Mouse (Mus musculus) MEL (cell line): ENCODE data around the gene Hmces.

ENCODE experiments used
- CHD2 ChIP-seq: IDR thresholded peaks from 2 replicates; pipeline ENCODE4 v1.6.1; 2011; ENCODE audit warnings: low read length, improper control_type of control experiment
- EP300 ChIP-seq, 2 experiments: IDR thresholded peaks; 2 replicates each; pipeline ENCODE4 v1.6.1; 2011; ENCODE audit warnings: improper control_type of control experiment in 2 of 2, low read length in 2 of 2, low read depth in 1 of 2, mild to moderate bottlenecking in 1 of 2
- ETS1 ChIP-seq: IDR thresholded peaks from 2 replicates; pipeline ENCODE4 v1.6.1; 2012; ENCODE audit warnings: low read depth, mild to moderate bottlenecking, inconsistent platforms, low read length, improper control_type of control experiment, moderate library complexity
- MAFK ChIP-seq: IDR thresholded peaks from 2 replicates; pipeline ENCODE4 v1.6.1; 2011; ENCODE audit warnings: low read depth, mild to moderate bottlenecking, low read length, improper control_type of control experiment, borderline replicate concordance
- MEF2A ChIP-seq: IDR thresholded peaks from 2 replicates; pipeline ENCODE4 v1.6.1; 2014; ENCODE audit warnings: low read depth, mild to moderate bottlenecking, inconsistent platforms, low read length, improper control_type of control experiment; ENCODE audit not compliant: poor library complexity, insufficient replicate concordance, severe bottlenecking; ENCODE audit errors: extremely low read depth
- MYC ChIP-seq: IDR thresholded peaks from 2 replicates; pipeline ENCODE4 v1.6.1; 2011; ENCODE audit warnings: low read depth, mild to moderate bottlenecking, low read length, improper control_type of control experiment, moderate library complexity

- TF ChIP-seq CHD2 (no peak), MAFK (no peak), ETS1 (peak; percentile 99), EP300 (IDR thresholded peaks at IDR 0.05; ENCODE audit: low read depth in 1 of 2, low read length in 2 of 2) (peak; percentile 67 to 78; a peak in 3 of 4 replicates), MYC (peak; percentile 70; the same call in 1 of the 2 replicates), MEF2A (no peak)
Observed at GRCm38 (mm10) chr6:87915939-87916338, 2.2 kb downstream of the Hmces start.
